Mouse (Mus musculus): ENCODE data around the gene Ube2t. TPM values are rescaled to one million over a fixed set of nuclear protein-coding genes. Genes with fewer than 3 reads are reported as not detected.

Ube2t gene
- polyA plus RNA-seq, 1 experiment from 2014 or later = 48.6 TPM

DNA sequence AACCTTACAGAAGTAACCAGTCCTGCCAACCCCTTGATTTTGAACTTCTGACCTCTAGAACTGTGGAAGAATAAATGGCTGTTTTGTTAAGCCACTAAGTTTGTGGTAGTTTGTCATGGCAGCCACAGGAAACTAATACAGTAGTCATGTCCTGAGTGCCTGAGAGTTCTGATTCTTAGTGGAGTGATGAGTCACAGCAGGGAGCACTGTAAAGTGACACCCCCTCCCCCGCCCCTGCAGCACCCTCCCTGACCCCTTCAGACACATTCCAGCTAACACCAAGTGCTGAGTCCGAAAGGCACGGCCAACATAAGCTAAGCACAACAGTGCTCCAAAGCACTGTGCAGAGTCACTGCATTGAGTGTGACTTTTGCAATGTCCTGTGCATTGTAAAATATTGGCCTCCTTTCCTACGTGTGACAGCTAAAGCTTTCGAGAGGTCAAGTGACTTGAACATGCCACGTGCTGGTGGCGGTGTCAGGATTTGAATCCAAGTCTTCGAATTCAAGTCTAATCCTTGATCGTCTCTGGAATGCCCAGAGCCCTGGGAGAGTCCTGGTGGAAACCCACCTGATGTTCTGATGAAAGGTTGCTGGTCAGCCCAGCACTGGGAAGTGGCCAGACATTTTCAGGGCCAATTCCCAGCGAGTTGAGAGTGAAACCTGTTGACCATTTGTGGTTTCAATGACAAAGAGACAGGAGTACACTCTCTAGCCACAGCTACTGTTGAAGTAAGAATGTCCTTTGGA, 54.7 kb downstream of the Ube2t start:
- no peak overlapping the region for H3K27ac ChIP-seq (ENCODE audit: low read depth, low read length)

DNA sequence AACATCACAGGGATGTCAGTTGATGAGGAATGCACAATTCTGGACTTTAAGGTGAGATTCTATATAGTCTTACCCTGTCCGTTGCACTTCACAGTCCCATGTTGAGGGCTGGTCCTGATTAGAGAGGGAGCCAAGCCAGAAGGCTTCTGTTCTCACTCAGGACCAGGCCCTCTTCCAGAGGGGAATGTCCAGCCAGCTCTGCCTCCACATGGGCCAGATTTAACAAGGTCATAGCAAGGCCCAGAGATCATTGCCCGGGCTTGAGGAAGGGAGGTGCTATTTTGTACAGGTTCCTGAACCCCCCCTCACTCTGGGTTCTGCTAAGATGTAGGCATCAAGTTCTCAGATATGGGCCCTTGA, 55.3 kb downstream of the Ube2t start:
- H3K4me1 ChIP-seq (ENCODE audit: control insufficient read depth, insufficient read depth, low read length) = peaks cover 40% of the 10 kb centered on the region
- ATAC-seq (replicated peaks; ENCODE audit: insufficient number of reproducible peaks, low FRiP score, low TSS enrichment) = no peak
- H3K9ac ChIP-seq (ENCODE audit: low read depth, low read length) = no peak overlapping the region
- WGBS (ENCODE audit: insufficient replicate concordance) = 70% methylated on average over 2 of the region's 2 CpGs
- no peak overlapping the region for H3K4me3 ChIP-seq (ENCODE audit: low read depth, low read length)
- H3K9me3 ChIP-seq (replicated peaks; ENCODE audit: control insufficient read depth, low read length) = no peaks in the 10 kb centered on the region
- no peak overlapping the region for H3K4me2 ChIP-seq
- H3K27me3 ChIP-seq (ENCODE audit: control insufficient read depth, insufficient read depth, low read length) = peaks cover 6% of the 10 kb centered on the region; the same call in 1 of the 2 replicates
- no peaks in the 10 kb centered on the region for H3K36me3 ChIP-seq (ENCODE audit: control insufficient read depth, insufficient read depth, low read length)
- H3K27ac ChIP-seq (ENCODE audit: low read depth, low read length) = no peak overlapping the region

More for the DNA sequence above, 54.7 kb downstream of the Ube2t start:
- Histone ChIP-seq H3K9me3 (replicated peaks; ENCODE audit: control insufficient read depth, low read length) (no peaks in the 10 kb centered on the region), H3K4me3 (ENCODE audit: low read depth, low read length) (no peak overlapping the region), H3K27me3 (ENCODE audit: control insufficient read depth, insufficient read depth, low read length) (peaks cover 6% of the 10 kb centered on the region; the same call in 1 of the 2 replicates), H3K4me2 (no peak overlapping the region), H3K9ac (ENCODE audit: low read depth, low read length) (no peak overlapping the region), H3K36me3 (ENCODE audit: control insufficient read depth, insufficient read depth, low read length) (no peaks in the 10 kb centered on the region), H3K4me1 (ENCODE audit: control insufficient read depth, insufficient read depth, low read length) (peaks cover 40% of the 10 kb centered on the region)
- ATAC-seq (replicated peaks; ENCODE audit: insufficient number of reproducible peaks, low FRiP score, low TSS enrichment) = 0 out of 2 replicates have a peak, but pooled peaks have one; percentile 12
- WGBS (ENCODE audit: insufficient replicate concordance) = 66% methylated on average over 10 of the region's 10 CpGs

DNA sequence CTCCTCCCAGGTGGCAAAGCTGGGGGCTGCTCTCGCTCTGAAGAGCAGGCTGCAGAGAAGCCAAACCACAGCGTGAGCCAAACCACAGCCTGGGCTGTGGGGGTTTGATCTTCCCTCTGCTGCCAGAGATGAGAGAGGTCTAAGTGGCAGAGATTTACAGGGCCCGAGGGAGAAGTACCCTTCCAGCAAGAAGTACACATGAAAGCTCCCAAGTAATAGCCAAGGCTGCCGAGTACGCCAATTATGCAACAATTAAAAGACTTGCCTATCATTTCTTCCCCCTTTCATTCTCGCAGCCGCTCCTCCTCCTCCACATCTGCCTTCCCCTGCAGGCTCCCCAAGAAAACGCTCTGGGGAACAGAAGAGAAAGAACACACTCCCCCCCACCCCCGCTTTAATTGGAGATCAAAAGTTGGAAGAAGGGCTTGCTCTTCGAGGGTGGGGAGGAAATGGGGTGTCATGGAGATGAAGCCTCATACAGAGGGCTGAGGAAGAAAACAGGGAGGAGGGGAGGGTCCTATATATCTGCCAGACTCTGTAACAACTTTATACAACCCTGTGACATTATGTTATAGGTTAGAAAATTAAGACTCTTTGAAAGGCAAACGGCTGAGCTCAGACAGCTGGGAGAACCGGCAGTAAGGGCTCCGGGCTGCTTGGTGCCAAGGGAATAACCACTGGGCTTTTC, 56.9 kb downstream of the Ube2t start:
- H3K27ac ChIP-seq (ENCODE audit: low read depth, low read length) = no peak overlapping the region
- no peak overlapping the region for H3K4me3 ChIP-seq (ENCODE audit: low read depth, low read length)
- no peaks in the 10 kb centered on the region for H3K9me3 ChIP-seq (replicated peaks; ENCODE audit: control insufficient read depth, low read length)
- H3K27me3 ChIP-seq (ENCODE audit: control insufficient read depth, insufficient read depth, low read length) = peaks cover 6% of the 10 kb centered on the region; the same call in 1 of the 2 replicates
- 43% methylated on average over 13 of the region's 13 CpGs for WGBS (ENCODE audit: insufficient replicate concordance)
- no peak overlapping the region for H3K9ac ChIP-seq (ENCODE audit: low read depth, low read length)
- no peaks in the 10 kb centered on the region for H3K36me3 ChIP-seq (ENCODE audit: control insufficient read depth, insufficient read depth, low read length)
- ATAC-seq (replicated peaks; ENCODE audit: insufficient number of reproducible peaks, low FRiP score, low TSS enrichment) = no peak
- no peak overlapping the region for H3K4me2 ChIP-seq
- H3K4me1 ChIP-seq (ENCODE audit: control insufficient read depth, insufficient read depth, low read length) = peaks cover 40% of the 10 kb centered on the region

DNA sequence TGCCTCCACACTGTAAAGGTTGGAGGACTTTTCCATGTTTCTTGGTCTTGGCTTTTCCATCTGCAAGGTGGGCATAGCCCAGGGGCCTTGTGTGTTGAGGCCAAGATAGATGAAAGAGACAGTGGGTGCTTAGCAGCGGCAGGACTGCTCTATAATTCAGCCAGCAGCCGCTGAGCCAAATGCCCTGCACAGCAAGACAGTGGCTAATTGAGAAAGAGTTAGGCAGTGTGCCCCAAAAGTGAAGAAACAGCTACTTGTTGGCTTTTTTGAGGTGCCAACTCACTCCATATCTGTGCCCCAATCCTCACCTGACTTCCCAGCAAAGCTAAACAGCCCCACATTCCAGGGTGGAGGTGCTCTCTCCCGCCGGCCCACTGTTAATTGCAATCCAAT, 57.4 kb downstream of the Ube2t start:
- no peak for ATAC-seq (replicated peaks; ENCODE audit: insufficient number of reproducible peaks, low FRiP score, low TSS enrichment)
- no peaks in the 10 kb centered on the region for H3K9me3 ChIP-seq (replicated peaks; ENCODE audit: control insufficient read depth, low read length)
- no peak overlapping the region for H3K4me2 ChIP-seq
- 72% methylated on average over 4 of the region's 4 CpGs for WGBS (ENCODE audit: insufficient replicate concordance)
- H3K4me1 ChIP-seq (ENCODE audit: control insufficient read depth, insufficient read depth, low read length) = peaks cover 38% of the 10 kb centered on the region
- H3K4me3 ChIP-seq (ENCODE audit: low read depth, low read length) = no peak overlapping the region
- peaks cover 6% of the 10 kb centered on the region; the same call in 1 of the 2 replicates for H3K27me3 ChIP-seq (ENCODE audit: control insufficient read depth, insufficient read depth, low read length)
- H3K9ac ChIP-seq (ENCODE audit: low read depth, low read length) = no peak overlapping the region
- H3K36me3 ChIP-seq (ENCODE audit: control insufficient read depth, insufficient read depth, low read length) = no peaks in the 10 kb centered on the region
- no peak overlapping the region for H3K27ac ChIP-seq (ENCODE audit: low read depth, low read length)

DNA sequence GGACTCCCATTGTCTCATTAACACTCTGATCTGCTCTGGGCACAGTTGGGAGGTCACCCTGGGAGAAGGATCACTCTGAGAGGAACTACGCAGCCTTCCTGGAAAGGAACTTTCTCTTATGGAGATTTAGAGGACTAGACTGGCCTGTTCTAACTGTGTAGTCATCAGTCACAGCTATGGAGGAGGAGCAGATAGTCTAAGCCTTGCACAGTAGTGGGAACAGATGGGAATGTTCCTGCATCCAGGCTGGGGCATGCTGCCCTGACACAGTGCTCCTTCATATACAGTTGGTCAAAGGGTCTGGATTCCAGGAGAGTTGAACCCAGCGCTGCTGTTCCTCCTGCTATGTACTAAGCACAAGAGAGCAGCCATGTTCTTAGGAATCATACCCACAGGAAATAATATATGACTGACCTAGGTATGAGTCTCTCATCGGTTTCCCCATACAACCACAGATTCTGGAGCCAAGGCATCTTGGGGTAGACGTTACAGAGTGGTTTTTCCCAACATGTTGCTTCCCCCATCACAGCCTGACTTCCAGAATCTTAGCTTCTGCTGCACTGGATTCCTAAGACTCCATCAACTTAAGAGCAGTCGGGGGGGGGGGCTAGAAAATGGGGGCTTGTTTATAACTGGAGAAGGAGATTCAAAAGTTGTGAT, 58.0 kb downstream of the Ube2t start:
- 58% methylated on average over 5 of the region's 5 CpGs for WGBS (ENCODE audit: insufficient replicate concordance)
- Histone ChIP-seq H3K36me3 (ENCODE audit: control insufficient read depth, insufficient read depth, low read length) (no peaks in the 10 kb centered on the region), H3K9me3 (replicated peaks; ENCODE audit: control insufficient read depth, low read length) (no peaks in the 10 kb centered on the region), H3K27ac (ENCODE audit: low read depth, low read length) (peak overlapping the region; percentile 30; the same call in 1 of the 2 replicates), H3K4me2 (no peak overlapping the region; the same call in 1 of the 2 replicates), H3K9ac (ENCODE audit: low read depth, low read length) (no peak overlapping the region), H3K27me3 (ENCODE audit: control insufficient read depth, insufficient read depth, low read length) (peaks cover 6% of the 10 kb centered on the region; the same call in 1 of the 2 replicates), H3K4me1 (ENCODE audit: control insufficient read depth, insufficient read depth, low read length) (peaks cover 36% of the 10 kb centered on the region), H3K4me3 (ENCODE audit: low read depth, low read length) (no peak overlapping the region)
- ATAC-seq (replicated peaks; ENCODE audit: insufficient number of reproducible peaks, low FRiP score, low TSS enrichment) = no peak

DNA sequence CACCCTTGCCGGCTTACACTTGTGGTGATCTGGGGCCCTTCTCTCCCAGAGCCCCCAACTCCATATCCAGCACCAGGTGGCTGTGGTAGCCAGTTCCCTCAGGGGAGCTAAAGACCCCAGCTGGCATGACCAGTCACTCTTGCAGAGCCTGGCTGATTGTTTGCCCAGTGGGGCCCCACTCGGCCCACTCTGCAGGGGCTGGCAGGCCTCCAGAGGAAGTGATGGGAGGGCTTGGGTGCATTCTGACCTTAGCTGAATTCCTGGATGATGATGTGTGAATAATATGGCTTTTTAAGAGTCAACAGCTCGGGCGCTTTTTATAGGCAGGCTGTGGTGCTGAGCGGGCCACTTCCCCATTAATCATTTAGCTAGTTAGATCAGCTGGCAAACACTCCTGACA, 58.6 kb downstream of the Ube2t start:
- Histone ChIP-seq H3K36me3 (ENCODE audit: control insufficient read depth, insufficient read depth, low read length) (no peaks in the 10 kb centered on the region), H3K27ac (ENCODE audit: low read depth, low read length) (peak overlapping the region; percentile 30), H3K9me3 (replicated peaks; ENCODE audit: control insufficient read depth, low read length) (no peaks in the 10 kb centered on the region), H3K4me2 (peak overlapping the region; percentile 22), H3K9ac (ENCODE audit: low read depth, low read length) (0 out of 2 replicates have a peak overlapping the region, but pooled peaks have one; percentile 24), H3K4me1 (ENCODE audit: control insufficient read depth, insufficient read depth, low read length) (peaks cover 32% of the 10 kb centered on the region), H3K27me3 (ENCODE audit: control insufficient read depth, insufficient read depth, low read length) (peaks cover 6% of the 10 kb centered on the region; the same call in 1 of the 2 replicates), H3K4me3 (ENCODE audit: low read depth, low read length) (no peak overlapping the region)
- ATAC-seq (replicated peaks; ENCODE audit: insufficient number of reproducible peaks, low FRiP score, low TSS enrichment) = peak; percentile 47; the same call in 1 of the 2 replicates
- WGBS (ENCODE audit: insufficient replicate concordance) = 31% methylated on average over 5 of the region's 5 CpGs

DNA sequence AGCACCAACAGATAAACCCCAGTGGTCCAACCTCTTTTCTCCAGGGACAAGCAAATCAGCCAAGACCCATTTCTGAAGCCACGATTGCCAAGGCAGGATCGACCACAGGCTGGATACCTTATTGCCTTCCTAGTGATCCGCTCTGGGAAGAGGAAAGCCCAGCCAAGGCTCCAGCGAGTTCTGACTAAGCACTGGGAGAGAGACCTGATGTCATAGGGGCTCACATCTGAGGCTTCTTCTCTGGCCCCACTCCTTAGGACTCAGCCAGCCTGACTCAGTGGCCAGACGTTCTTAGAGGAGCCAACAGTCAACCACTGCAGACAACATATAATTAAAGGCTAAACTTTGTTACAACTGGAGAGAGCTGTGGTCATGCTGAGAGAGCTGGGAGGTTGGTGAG, 59.6 kb downstream of the Ube2t start:
- H3K4me3 ChIP-seq (ENCODE audit: low read depth, low read length) = no peak overlapping the region
- ATAC-seq (replicated peaks; ENCODE audit: insufficient number of reproducible peaks, low FRiP score, low TSS enrichment) = no peak
- H3K4me1 ChIP-seq (ENCODE audit: control insufficient read depth, insufficient read depth, low read length) = peaks cover 32% of the 10 kb centered on the region
- no peak overlapping the region for H3K9ac ChIP-seq (ENCODE audit: low read depth, low read length)
- no peak overlapping the region for H3K4me2 ChIP-seq
- H3K27me3 ChIP-seq (ENCODE audit: control insufficient read depth, insufficient read depth, low read length) = peaks cover 6% of the 10 kb centered on the region; the same call in 1 of the 2 replicates
- H3K36me3 ChIP-seq (ENCODE audit: control insufficient read depth, insufficient read depth, low read length) = no peaks in the 10 kb centered on the region
- WGBS (ENCODE audit: insufficient replicate concordance) = 70% methylated on average over 5 of the region's 5 CpGs
- H3K9me3 ChIP-seq (replicated peaks; ENCODE audit: control insufficient read depth, low read length) = no peaks in the 10 kb centered on the region
- no peak overlapping the region for H3K27ac ChIP-seq (ENCODE audit: low read depth, low read length)

DNA sequence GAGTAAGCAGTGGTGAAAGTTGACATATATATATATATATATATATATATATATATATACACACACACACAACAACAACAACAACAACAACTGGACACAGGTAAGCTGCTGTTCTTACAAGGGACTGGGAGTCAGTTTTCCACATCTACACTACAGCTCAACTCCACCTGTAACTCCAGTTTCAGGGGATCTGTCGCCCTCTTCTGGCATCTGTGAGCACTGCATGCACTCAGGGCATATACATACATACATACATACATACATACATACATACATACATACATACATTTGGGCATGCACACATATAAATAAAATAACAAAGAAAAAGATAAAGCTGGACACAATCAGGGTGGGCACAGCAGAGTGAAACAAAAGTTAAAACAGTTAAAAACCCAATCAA, 61.2 kb downstream of the Ube2t start:
- 62% methylated on average over 1 of the region's 1 CpGs for WGBS (ENCODE audit: insufficient replicate concordance)
- H3K36me3 ChIP-seq (ENCODE audit: control insufficient read depth, insufficient read depth, low read length) = no peaks in the 10 kb centered on the region
- no peak overlapping the region for H3K4me3 ChIP-seq (ENCODE audit: low read depth, low read length)
- H3K4me2 ChIP-seq = no peak overlapping the region
- no peak overlapping the region for H3K9ac ChIP-seq (ENCODE audit: low read depth, low read length)
- H3K27ac ChIP-seq (ENCODE audit: low read depth, low read length) = no peak overlapping the region
- H3K4me1 ChIP-seq (ENCODE audit: control insufficient read depth, insufficient read depth, low read length) = peaks cover 29% of the 10 kb centered on the region
- ATAC-seq (replicated peaks; ENCODE audit: insufficient number of reproducible peaks, low FRiP score, low TSS enrichment) = no peak
- H3K27me3 ChIP-seq (ENCODE audit: control insufficient read depth, insufficient read depth, low read length) = peaks cover 6% of the 10 kb centered on the region; the same call in 1 of the 2 replicates
- peaks cover 3% of the 10 kb centered on the region for H3K9me3 ChIP-seq (replicated peaks; ENCODE audit: control insufficient read depth, low read length)
